Mouse (Mus musculus): ENCODE results near the gene Azin2.

GRCm38 (mm10) chr4:128884711-128885095, 77.5 kb downstream of the Azin2 start:
- TF ChIP-seq CTCF (IDR thresholded peaks at IDR 0.05; ENCODE audit: low read depth, low read length) (no peak), POLR2A (IDR thresholded peaks at IDR 0.05; ENCODE audit: insufficient read depth, low read length) (no peak)

Measured in ES-Bruce4 (cell line).